Mouse (Mus musculus): ENCODE results near the gene Ctc1.
A peak's percentile ranks its signal among the peaks of the same experiment; 100 is the strongest.

Gene Ctc1

DNA sequence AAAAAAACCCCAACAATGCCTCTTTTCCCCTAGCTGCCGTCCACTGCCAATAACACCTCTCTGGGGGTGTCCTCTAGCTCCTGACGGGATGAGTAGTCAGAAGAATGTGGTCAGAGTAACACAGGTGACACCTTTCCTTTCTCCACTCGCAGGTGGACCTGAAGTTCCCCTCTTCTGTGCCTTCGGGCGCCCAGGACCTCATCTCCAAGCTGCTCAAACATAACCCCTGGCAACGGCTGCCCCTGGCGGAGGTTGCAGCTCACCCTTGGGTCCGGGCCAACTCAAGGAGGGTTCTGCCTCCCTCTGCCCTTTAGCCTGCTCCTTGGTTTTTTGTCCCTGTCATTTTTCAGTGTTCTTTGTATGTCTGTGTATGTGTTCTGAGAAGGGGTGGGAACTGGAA, 35.0 kb downstream of the Ctc1 start:
- no peak for DNase-seq (ENCODE audit: low spot score)

DNA sequence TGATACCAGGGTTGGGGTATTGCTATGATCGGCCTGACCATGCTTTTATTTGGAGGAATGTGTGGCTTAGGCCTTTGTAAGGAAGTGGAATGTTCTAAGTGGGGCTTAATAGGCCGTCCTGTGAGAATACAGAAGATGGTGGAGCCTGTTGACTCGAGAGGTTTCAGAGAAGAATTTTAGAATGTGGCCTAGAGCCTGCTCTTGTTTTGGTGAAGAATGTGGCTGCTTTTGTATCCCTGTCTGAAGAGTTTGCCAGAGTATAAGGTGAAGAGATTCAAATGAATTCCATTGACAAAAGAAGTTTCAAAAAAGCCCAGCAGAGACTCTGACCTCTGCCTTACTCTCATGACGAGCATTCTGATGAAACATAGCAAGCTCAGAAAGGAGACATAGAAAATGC, 36.1 kb downstream of the Ctc1 start:
- DNase-seq (ENCODE audit: low spot score), result no peak

DNA sequence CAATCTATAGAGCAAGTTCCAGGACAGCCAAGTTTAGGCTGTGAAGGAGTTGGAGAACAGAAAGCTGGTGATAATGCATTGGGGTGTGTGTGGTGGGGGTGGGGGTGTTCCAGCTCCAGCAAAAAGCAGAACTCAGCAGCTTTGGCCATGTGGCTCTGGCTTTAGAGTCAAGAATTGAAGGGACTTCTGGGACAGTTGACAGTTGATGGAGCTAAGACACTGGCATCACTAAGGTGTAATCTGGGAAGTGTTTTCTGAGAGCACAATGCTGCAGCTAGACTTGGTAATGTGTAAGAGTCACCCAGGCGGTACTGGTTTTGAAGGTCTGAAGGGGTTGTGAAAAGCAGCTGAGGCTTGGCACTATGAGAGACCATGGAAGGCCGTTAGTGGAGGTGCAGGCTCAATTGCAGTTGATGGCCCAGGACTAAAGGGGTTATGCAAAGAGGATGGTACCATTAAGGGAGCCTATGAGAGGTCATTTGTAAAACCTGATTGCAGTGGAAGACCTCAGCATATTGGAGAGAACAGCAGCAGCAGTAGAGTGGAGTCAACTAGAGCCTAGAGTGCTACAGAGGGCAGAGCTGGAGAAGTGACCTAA, 37.2 kb downstream of the Ctc1 start:
- no peak for DNase-seq (ENCODE audit: low spot score)

GRCm38 (mm10) chr11:69053848-69054247, 38.1 kb downstream of the Ctc1 start:
- DNase-seq (ENCODE audit: low spot score), result no peak

- DNase-seq (ENCODE audit: low spot score), result no peak
Measured at GRCm38 (mm10) chr11:69058265-69058664, 42.6 kb downstream of the Ctc1 start.

GRCm38 (mm10) chr11:69058729-69059356, 43.1 kb downstream of the Ctc1 start:
- no peak for DNase-seq (ENCODE audit: low spot score)

GRCm38 (mm10) chr11:69059357-69059974, 43.8 kb downstream of the Ctc1 start, which contains the start of gene Borcs6:
Gene Borcs6, plus strand, starts transcription at chr11:69059717.
- peak; percentile 98 for DNase-seq (ENCODE audit: low spot score)

DNA sequence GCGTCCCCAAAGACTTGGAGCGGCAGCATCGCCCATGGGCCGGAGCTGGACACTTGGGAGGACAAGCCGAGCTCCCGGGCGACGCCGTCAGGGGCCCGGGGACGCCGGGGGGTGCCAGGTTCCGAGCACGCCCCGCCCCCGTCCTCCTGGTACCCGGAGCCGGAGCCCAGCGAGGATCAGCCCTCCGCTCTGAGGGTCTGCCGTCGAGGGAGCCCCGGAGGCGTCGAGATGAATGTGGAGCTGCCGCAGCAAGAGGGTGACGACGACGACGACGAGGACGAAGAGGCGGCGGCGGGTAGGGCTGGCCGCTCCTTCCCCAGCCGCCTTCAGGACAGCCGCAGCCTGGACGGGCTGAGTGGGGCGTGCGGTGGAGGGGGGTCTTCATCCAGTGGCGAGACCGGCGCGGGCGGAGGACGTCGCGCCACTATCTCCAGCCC, 44.3 kb downstream of the Ctc1 start:
- DNase-seq (ENCODE audit: low spot score), result no peak

DNA sequence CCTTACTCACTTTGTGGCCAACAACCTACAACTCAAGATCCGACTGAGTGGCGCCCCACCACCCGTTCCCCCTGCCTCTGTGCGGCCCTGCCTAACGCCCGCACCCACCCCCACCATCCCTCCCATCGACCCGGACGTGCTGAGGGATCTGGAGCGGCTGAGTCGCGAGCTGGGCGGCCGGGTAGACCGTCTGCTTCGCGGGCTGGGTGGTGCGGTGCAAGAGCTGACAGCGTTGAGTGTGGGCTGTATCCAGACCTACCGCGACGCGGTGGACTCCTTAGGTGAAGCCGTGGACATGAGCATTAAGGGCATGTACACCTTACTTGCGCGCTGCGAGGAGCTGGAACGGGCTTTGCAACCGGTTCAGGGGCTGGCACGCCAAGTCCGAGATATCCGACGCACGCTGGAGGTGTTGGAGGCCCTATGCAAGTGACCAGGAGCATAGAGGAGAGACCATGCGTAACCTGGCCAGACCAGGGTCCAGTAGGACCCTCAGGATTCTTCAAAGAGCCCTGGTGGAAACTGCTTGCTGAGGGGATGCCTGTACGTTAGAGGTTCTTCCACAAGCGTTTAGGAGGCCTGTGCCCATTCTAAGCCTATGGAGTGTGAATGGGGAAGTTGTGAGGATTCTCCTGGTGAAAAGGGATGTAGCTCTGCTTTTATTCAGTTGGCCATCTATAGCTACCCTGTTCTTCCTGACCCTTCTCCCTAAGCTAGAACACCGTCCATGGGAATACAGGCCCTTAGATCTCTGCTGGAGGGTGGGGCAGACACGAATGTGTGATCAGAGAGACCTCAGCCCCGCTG, 44.9 kb downstream of the Ctc1 start:
- peak; percentile 43 for DNase-seq (ENCODE audit: low spot score)

- DNase-seq (ENCODE audit: low spot score), result no peak
Measured at GRCm38 (mm10) chr11:69061255-69061912, 45.7 kb downstream of the Ctc1 start.

- peak; percentile 68 for DNase-seq (ENCODE audit: low spot score)
Measured at GRCm38 (mm10) chr11:69062194-69062760, 46.6 kb downstream of the Ctc1 start.

- peak; percentile 89 for DNase-seq (ENCODE audit: low spot score)
Measured at GRCm38 (mm10) chr11:69062761-69063224, 47.1 kb downstream of the Ctc1 start.

- peak; percentile 62 for DNase-seq (ENCODE audit: low spot score)
Measured at GRCm38 (mm10) chr11:69063413-69064201, 47.9 kb downstream of the Ctc1 start.

- no peak for DNase-seq (ENCODE audit: low spot score)
Measured at GRCm38 (mm10) chr11:69064259-69065133, 48.8 kb downstream of the Ctc1 start.

GRCm38 (mm10) chr11:69065394-69065925, 49.7 kb downstream of the Ctc1 start:
- DNase-seq (ENCODE audit: low spot score), result no peak

GRCm38 (mm10) chr11:69066163-69066861, 50.6 kb downstream of the Ctc1 start:
- DNase-seq (ENCODE audit: low spot score), result no peak

- DNase-seq (ENCODE audit: low spot score), result peak; percentile 80
Measured at GRCm38 (mm10) chr11:69066956-69067355, 51.2 kb downstream of the Ctc1 start.

GRCm38 (mm10) chr11:69067601-69068000, 51.9 kb downstream of the Ctc1 start:
- DNase-seq (ENCODE audit: low spot score), result peak; percentile 64

- no peak for DNase-seq (ENCODE audit: low spot score)
Measured at GRCm38 (mm10) chr11:69070093-69070492, 54.4 kb downstream of the Ctc1 start.
